Mouse (Mus musculus): ENCODE data around the gene Samd4. TPM values are rescaled to one million over a fixed set of nuclear protein-coding genes. Genes with fewer than 3 reads are reported as not detected.
A peak's percentile ranks its signal among the peaks of the same experiment; 100 is the strongest.

Samd4 gene
- polyA plus RNA-seq, 1 experiment from 2014 or later: 3.6 TPM

DNA sequence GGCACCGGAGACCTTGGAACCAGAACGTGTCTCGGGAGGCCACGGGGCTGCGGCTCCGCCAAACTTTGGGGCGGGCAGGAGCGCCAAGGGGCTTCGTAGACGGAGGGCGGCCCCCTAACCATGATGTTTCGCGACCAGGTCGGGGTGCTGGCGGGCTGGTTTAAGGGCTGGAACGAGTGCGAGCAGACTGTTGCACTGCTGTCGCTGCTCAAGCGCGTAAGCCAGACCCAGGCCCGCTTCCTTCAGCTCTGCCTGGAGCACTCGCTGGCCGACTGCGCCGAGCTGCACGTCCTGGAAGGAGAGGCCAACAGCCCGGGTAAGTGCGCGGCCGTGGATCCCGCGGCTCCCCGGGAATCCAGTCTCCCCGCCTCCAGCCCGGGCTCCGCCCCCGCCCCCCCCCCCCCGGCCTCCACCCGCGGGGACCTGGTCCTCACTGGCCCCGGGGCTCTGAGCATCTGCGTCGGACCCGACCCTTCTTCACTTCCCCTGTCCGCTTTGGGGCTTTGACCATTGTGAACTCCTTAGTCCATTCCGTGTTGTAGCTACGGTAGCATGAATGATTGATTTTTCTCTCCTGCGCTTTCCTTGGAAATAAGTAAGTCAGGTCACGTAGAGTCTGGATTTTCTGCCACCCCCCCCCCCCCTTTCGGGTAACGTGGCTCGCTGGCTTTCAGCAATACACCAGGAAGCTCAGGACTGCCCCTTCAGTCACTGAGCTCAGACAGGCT lies 2.2 kb downstream of the Samd4 start:
- Histone ChIP-seq H3K4me3 (peak overlapping the region; percentile 76), H3K4me1 (peaks cover 51% of the 10 kb centered on the region), H3K27ac (peak overlapping the region; percentile 89), H3K9me3 (replicated peaks) (no peaks in the 10 kb centered on the region), H3K36me3 (peaks cover 4% of the 10 kb centered on the region; the same call in 1 of the 2 replicates), H3K27me3 (ENCODE audit: low read depth, poor library complexity, severe bottlenecking) (no peaks in the 10 kb centered on the region)
- DNase-seq (ENCODE audit: low spot score): peak; percentile 79
- under 1% methylated on average over 48 of the region's 52 CpGs for WGBS

DNA sequence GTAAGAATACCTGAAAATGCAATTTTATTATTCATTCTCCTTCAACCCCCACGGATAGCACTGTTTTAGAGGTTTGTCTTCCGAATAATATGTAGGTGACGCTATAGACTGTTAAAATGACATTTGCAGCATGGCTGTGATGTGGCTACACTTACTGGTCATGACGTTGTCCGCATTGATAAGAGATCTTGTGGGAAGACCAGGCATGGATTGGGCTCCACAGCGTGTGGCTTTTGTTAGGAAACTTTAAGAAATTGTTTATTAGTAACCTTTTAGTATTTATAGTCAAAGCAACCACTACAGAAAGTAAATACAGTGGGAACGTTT lies 2.7 kb downstream of the Samd4 start:
- no peak for DNase-seq (ENCODE audit: low spot score)
- 3% methylated on average over 7 of the region's 7 CpGs for WGBS
- Histone ChIP-seq H3K4me1 (peaks cover 51% of the 10 kb centered on the region), H3K27ac (peak overlapping the region; percentile 89), H3K27me3 (ENCODE audit: low read depth, poor library complexity, severe bottlenecking) (no peaks in the 10 kb centered on the region), H3K4me3 (peak overlapping the region; percentile 76), H3K9me3 (replicated peaks) (no peaks in the 10 kb centered on the region), H3K36me3 (peaks cover 6% of the 10 kb centered on the region; the same call in 1 of the 2 replicates)

DNA sequence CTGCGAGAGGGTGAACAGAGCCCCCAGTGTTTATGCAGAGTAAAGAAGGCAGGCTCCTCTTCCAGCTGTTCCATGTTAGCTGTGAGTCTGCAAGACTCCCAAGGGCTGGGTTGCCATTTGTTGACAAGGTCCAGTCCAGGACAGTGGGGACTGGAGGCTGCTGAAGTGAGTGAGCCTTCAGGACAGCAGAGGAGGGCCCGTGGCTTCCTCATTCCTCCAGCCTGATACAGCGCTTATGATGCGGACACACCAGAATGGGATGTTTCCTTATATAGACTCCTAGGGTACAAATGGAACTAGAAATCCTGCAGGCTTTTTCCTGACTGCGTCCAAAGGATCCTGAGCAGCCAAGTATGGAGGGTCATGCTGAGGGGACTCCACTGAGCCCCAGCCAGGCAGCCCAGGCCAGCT lies 3.2 kb downstream of the Samd4 start:
- Histone ChIP-seq H3K9me3 (replicated peaks) (no peaks in the 10 kb centered on the region), H3K4me3 (peak overlapping the region; percentile 76), H3K4me1 (peaks cover 51% of the 10 kb centered on the region), H3K36me3 (peaks cover 6% of the 10 kb centered on the region; the same call in 1 of the 2 replicates), H3K27ac (0 out of 2 replicates have a peak overlapping the region, but pooled peaks have one; percentile 12), H3K27me3 (ENCODE audit: low read depth, poor library complexity, severe bottlenecking) (no peaks in the 10 kb centered on the region)
- 30% methylated on average over 5 of the region's 5 CpGs for WGBS
- peak; percentile 44 for DNase-seq (ENCODE audit: low spot score)

DNA sequence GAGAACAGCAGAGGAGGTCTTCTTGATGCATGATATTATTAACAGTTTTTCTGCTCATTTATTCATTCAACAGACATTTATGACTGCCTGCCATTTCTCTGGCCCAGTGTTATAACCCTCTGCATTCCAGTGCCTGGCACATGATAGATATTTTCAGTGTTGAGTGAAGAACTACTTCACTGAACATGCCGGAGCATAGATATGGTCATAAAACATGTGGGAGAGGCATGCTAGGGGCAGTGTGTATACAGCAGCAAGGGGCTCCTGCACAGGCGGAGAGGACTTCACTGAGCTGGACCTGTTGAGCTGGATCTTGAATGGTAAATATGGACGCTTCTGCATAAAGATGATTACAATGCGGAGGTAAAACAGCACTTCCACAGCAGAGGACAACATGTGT lies 6.4 kb downstream of the Samd4 start:
- no peak for DNase-seq (ENCODE audit: low spot score)
- Histone ChIP-seq H3K4me1 (peaks cover 21% of the 10 kb centered on the region), H3K27ac (no peak overlapping the region), H3K9me3 (replicated peaks) (no peaks in the 10 kb centered on the region), H3K4me3 (no peak overlapping the region), H3K36me3 (peaks cover 6% of the 10 kb centered on the region; the same call in 1 of the 2 replicates), H3K27me3 (ENCODE audit: low read depth, poor library complexity, severe bottlenecking) (no peaks in the 10 kb centered on the region)
- WGBS: 94% methylated on average over 4 of the region's 4 CpGs

DNA sequence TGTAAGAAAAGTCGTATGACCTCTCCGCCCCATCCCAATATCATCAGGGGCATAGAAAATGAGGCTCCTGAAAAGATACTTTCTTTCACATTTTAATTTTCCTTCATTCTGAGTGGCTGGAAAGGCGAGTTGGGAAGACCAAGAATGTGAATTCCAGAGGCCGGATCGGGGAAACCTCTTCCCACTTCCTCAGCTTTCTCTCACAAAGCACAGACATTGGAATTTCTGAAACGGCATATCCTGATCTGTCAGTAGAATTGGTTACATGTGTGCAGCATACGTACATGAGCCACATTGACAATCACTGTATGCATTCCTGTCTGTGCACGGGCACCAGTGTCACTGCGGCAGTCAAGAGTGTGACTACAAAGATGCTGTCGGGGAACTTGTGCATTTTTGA lies 11.3 kb downstream of the Samd4 start:
- H3K4me3 ChIP-seq: no peak overlapping the region
- H3K27me3 ChIP-seq (ENCODE audit: low read depth, poor library complexity, severe bottlenecking): no peaks in the 10 kb centered on the region
- H3K36me3 ChIP-seq: peaks cover 6% of the 10 kb centered on the region; the same call in 1 of the 2 replicates
- DNase-seq (ENCODE audit: low spot score): no peak
- no peaks in the 10 kb centered on the region for H3K9me3 ChIP-seq (replicated peaks)
- H3K27ac ChIP-seq: no peak overlapping the region
- no peaks in the 10 kb centered on the region for H3K4me1 ChIP-seq
- 90% methylated on average over 10 of the region's 10 CpGs for WGBS

DNA sequence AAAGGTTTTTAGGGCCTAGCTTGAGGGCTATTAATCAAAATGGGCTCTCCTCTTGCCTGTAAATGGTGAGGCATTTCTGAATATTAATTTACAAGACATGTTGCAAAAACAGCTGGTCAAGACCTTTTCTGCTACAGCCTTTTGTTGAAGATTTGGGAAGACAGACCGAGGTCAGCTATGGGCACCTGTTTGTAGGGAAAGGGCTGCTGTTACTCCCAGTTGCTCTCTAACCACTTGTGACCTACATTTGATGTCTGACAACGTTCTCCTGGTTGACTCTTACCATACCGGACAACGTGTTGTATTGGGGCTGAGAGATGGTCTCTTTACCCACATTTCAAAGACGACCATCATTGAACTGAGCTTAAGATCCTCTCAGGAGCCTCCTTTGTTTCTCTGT lies 15.3 kb downstream of the Samd4 start:
- no peaks in the 10 kb centered on the region for H3K36me3 ChIP-seq
- no peaks in the 10 kb centered on the region for H3K4me1 ChIP-seq
- no peaks in the 10 kb centered on the region for H3K27me3 ChIP-seq (ENCODE audit: low read depth, poor library complexity, severe bottlenecking)
- no peaks in the 10 kb centered on the region for H3K9me3 ChIP-seq (replicated peaks)
- H3K27ac ChIP-seq: no peak overlapping the region
- no peak overlapping the region for H3K4me3 ChIP-seq
- 88% methylated on average over 5 of the region's 5 CpGs for WGBS
- DNase-seq (ENCODE audit: low spot score): no peak

DNA sequence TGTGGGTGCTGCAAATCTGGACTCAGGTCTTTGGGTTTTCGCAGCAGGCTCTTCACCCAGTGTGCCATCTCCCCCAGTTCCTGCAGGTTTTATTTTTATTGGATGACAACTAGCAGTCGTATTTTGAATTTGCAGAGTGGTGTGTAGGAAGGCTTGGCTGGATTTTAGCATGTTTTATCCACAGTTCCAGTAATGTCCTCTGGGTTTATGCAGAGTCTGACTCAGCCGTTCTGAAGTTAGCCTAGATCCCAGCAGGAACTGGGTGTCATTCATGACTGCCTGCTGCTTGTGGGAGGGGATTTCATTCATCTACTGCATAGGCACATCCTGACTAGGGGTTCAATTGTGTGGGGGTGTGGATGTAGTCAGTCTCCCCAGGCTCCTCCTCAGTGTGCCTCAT lies 16.0 kb downstream of the Samd4 start:
- H3K27me3 ChIP-seq (ENCODE audit: low read depth, poor library complexity, severe bottlenecking): no peaks in the 10 kb centered on the region
- no peaks in the 10 kb centered on the region for H3K4me1 ChIP-seq
- no peak overlapping the region for H3K27ac ChIP-seq
- H3K4me3 ChIP-seq: no peak overlapping the region
- H3K36me3 ChIP-seq: no peaks in the 10 kb centered on the region
- DNase-seq (ENCODE audit: low spot score): no peak
- H3K9me3 ChIP-seq (replicated peaks): no peaks in the 10 kb centered on the region
- WGBS: 67% methylated on average over 3 of the region's 3 CpGs

DNA sequence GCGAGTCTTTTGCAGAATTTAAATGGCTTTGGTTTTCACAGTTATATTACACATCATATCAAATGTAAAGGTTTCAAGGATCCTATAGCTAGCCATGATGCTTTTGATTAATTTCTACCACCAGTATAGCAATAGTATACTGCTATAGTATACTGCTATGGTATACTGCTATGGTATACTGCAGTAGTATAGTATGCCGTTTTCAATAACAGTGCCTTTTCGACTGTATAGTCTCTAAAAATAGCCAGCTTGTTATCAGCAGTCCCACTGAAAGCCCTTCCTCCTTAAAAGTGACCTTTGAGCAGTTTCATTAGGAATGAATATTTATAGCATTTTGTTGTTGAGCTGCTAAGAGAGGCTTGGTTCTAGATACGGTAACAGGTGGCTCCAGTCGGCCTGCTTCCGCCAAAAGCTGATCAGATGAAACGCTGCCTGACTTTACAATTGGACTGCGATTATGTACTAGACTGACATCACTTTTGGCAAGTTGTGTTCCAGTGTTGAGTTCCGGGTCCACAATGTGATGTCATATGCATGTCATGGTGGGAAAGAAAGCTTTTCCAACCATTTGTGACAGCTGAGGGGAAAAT lies 19.9 kb downstream of the Samd4 start:
- no peaks in the 10 kb centered on the region for H3K36me3 ChIP-seq
- no peak overlapping the region for H3K4me3 ChIP-seq
- no peak overlapping the region for H3K27ac ChIP-seq
- H3K9me3 ChIP-seq (replicated peaks): no peaks in the 10 kb centered on the region
- WGBS: 96% methylated on average over 9 of the region's 9 CpGs
- H3K27me3 ChIP-seq (ENCODE audit: low read depth, poor library complexity, severe bottlenecking): no peaks in the 10 kb centered on the region
- DNase-seq (ENCODE audit: low spot score): no peak
- H3K4me1 ChIP-seq: no peaks in the 10 kb centered on the region

DNA sequence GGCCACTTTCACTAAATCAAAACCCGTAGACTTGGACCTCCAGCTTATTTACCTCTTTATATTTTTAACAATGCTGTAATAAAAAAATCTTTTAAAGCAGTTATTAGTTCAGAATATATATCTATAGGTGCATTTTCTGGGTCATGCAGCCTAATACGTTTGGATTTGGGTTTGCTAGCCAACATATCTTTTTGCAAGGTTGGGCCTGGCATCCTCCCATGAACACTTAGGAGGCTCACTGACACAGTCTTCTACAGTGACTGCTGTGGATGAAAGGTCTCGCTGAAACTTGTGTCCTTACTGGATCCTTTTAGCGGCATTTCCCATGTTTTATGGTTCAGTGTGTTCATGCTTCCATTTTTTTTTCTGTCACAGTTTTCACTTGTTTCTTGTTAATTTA lies 21.6 kb downstream of the Samd4 start:
- no peak for DNase-seq (ENCODE audit: low spot score)
- Histone ChIP-seq H3K4me1 (no peaks in the 10 kb centered on the region), H3K27ac (no peak overlapping the region), H3K4me3 (no peak overlapping the region), H3K27me3 (ENCODE audit: low read depth, poor library complexity, severe bottlenecking) (no peaks in the 10 kb centered on the region), H3K36me3 (no peaks in the 10 kb centered on the region), H3K9me3 (replicated peaks) (no peaks in the 10 kb centered on the region)
- 92% methylated on average over 4 of the region's 4 CpGs for WGBS

DNA sequence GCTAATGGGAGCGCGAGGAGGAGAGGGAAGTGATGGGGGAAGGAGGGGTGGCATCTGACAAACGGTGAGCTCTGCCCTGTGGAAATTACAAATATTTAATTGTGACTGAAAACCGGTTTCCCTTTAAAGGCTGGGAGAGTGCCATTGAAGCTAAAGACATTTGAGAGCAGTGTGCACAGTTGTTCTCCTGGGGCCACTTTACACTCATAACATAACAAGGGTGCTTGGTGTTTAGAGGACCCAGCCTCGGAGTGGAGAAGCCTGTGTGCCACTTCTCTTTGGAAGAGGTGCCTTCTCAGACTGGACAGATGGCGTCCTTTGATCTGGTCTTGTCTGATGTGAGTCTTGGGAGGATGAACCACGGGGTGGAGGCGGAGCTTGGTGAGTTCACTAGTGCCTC lies 26.2 kb downstream of the Samd4 start:
- DNase-seq (ENCODE audit: low spot score): no peak

DNA sequence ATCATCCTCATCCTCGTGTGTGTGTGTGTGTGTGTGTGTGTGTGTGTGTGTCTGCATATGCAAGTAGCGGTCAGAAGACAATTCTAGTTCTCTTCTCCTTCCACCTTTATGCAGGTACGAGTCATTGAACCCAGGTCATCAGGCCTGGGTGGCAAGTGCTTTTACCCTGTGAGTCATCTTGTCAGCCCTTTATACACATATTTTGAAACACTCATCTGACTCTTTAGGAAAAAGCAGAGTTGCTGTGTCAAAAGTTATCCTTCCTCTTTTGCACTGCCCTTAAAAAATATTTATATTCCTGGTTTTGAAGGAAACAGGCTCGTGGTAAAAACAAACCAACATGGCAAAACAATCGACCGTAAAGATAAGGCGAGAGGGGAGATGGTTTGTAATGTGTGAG lies 29.8 kb downstream of the Samd4 start:
- 91% methylated on average over 7 of the region's 7 CpGs for WGBS
- Histone ChIP-seq H3K27me3 (ENCODE audit: low read depth, poor library complexity, severe bottlenecking) (no peaks in the 10 kb centered on the region), H3K36me3 (no peaks in the 10 kb centered on the region), H3K9me3 (replicated peaks) (no peaks in the 10 kb centered on the region), H3K4me1 (no peaks in the 10 kb centered on the region), H3K27ac (no peak overlapping the region), H3K4me3 (no peak overlapping the region)
- no peak for DNase-seq (ENCODE audit: low spot score)

More for the DNA sequence above, 26.2 kb downstream of the Samd4 start:
- WGBS: 75% methylated on average over 8 of the region's 8 CpGs
- Histone ChIP-seq H3K9me3 (replicated peaks) (no peaks in the 10 kb centered on the region), H3K27ac (no peak overlapping the region), H3K4me3 (no peak overlapping the region), H3K27me3 (ENCODE audit: low read depth, poor library complexity, severe bottlenecking) (no peaks in the 10 kb centered on the region), H3K36me3 (no peaks in the 10 kb centered on the region), H3K4me1 (no peaks in the 10 kb centered on the region)

DNA sequence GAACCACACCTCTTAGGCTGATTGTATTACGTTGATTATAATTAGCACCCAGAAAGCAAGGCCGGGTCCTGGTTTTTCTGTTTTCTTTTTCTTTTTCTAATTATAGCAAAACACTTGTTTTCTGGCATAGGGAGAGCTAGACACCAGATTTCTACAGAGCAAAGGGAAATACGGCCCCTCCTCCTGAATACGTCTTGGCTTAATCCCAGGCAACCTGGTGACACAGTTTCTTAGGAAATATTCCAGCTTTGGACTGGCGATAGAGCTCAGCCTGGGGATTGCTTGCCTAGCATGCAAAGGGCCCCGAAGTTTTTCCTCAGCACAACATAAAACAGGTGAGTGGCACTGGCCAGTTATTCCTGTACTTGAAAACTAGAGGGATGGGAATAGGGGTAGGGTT lies 31.7 kb downstream of the Samd4 start:
- H3K27ac ChIP-seq: no peak overlapping the region
- no peak overlapping the region for H3K4me3 ChIP-seq
- H3K27me3 ChIP-seq (ENCODE audit: low read depth, poor library complexity, severe bottlenecking): no peaks in the 10 kb centered on the region
- no peaks in the 10 kb centered on the region for H3K4me1 ChIP-seq
- H3K36me3 ChIP-seq: no peaks in the 10 kb centered on the region
- no peak for DNase-seq (ENCODE audit: low spot score)
- H3K9me3 ChIP-seq (replicated peaks): no peaks in the 10 kb centered on the region
- 88% methylated on average over 6 of the region's 6 CpGs for WGBS

DNA sequence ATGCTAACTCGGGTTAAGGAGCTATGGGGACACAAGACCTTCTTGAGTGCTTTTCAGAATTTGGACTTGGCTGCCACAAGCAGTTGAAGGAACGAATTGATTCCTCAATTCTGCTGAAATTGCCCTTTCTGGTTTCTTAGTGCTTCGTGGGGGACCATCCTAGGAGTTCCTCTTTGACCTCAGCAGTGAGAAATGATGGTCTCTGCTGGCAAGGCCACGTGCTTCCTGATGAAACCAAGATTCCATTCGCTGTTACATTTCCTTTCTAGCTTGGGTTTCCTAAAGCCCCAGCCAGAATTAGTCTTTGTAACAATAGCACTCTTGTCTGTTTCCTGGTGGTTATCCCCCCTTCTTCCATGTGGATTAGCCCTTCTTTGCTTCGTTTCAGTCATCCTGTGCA lies 32.9 kb downstream of the Samd4 start:
- Histone ChIP-seq H3K9me3 (replicated peaks) (no peaks in the 10 kb centered on the region), H3K4me1 (no peaks in the 10 kb centered on the region), H3K36me3 (no peaks in the 10 kb centered on the region), H3K27me3 (ENCODE audit: low read depth, poor library complexity, severe bottlenecking) (no peaks in the 10 kb centered on the region), H3K4me3 (no peak overlapping the region), H3K27ac (no peak overlapping the region)
- 77% methylated on average over 6 of the region's 6 CpGs for WGBS
- no peak for DNase-seq (ENCODE audit: low spot score)

All from limb, embryonic 10.5 days (tissue).